Comparison of ENCODE assay signal across 13 mouse cellular contexts in genomic region chr6:91163195-91163911, GRCm38 (mm10). TPM values are rescaled to one million over a fixed set of nuclear protein-coding genes. Genes with fewer than 3 reads are reported as not detected.
A peak's percentile ranks its signal among the peaks of the same experiment; 100 is the strongest.
DNase-seq lines count a peak whose midpoint lies in the region; ATAC-seq and TF ChIP-seq lines count a peak whose summit lies in the region.
"Had no signal": no experiment of that assay in that cellular context is flagged by ENCODE, and none has a peak within 500 bp of the region (broad histone marks: within the 10 kb centered on the region; RNA-seq: fewer than 3 reads in every experiment).

No protein-coding gene starts in this region.

- no peak overlapping the region for H3K4me2 ChIP-seq in lung, embryonic 15.5 days
- no peak overlapping the region for H3K4me2 ChIP-seq in limb, embryonic 12.5 days
- H3K4me2 ChIP-seq: heart, embryonic 15.5 days had no signal

- H3K9ac ChIP-seq in lung, embryonic 15.5 days: no peak overlapping the region
- H3K9ac ChIP-seq in limb, embryonic 12.5 days (replicated peaks): no peak overlapping the region
- H3K9ac ChIP-seq: heart, embryonic 15.5 days had no signal

- no peaks in the 10 kb centered on the region for H3K36me3 ChIP-seq in lung, embryonic 15.5 days
- peaks cover 27% of the 10 kb centered on the region for H3K36me3 ChIP-seq in limb, embryonic 12.5 days
- H3K36me3 ChIP-seq: heart, embryonic 15.5 days had no signal

- no peaks in the 10 kb centered on the region for H3K27me3 ChIP-seq in cerebellum, adult 2 months (ENCODE audit: control insufficient read depth, insufficient read depth, low read length)
- H3K27me3 ChIP-seq in lung, embryonic 15.5 days: no peaks in the 10 kb centered on the region
- no peaks in the 10 kb centered on the region for H3K27me3 ChIP-seq in limb, embryonic 12.5 days
- H3K27me3 ChIP-seq: heart, embryonic 15.5 days had no signal

- TF ChIP-seq POLR2A in cerebellum, adult 2 months (IDR thresholded peaks at IDR 0.05; ENCODE audit: borderline replicate concordance, insufficient read depth, low read length): no peak

- peak; percentile 36; the same call in 1 of the 2 replicates for ATAC-seq in lung, embryonic 15.5 days (ENCODE audit: borderline replicate concordance, extremely low read depth, low FRiP score, low TSS enrichment)
- ATAC-seq in limb, embryonic 12.5 days (ENCODE audit: insufficient number of reproducible peaks, insufficient read depth, low FRiP score, low TSS enrichment, low read depth): 0 out of 2 replicates have a peak, but pooled peaks have one; percentile 2
- ATAC-seq: forebrain, embryonic 16.5 days had no signal

- no peak for TF ChIP-seq CTCF in cerebellum, adult 2 months (IDR thresholded peaks at IDR 0.05; ENCODE audit: borderline replicate concordance, insufficient read depth, low read depth, low read length)

- H3K27ac ChIP-seq in cerebellum, adult 2 months (ENCODE audit: insufficient read depth, low read length): no peak overlapping the region
- no peak overlapping the region for H3K27ac ChIP-seq in lung, embryonic 15.5 days
- H3K27ac ChIP-seq in limb, embryonic 12.5 days: no peak overlapping the region
- H3K27ac ChIP-seq: heart, embryonic 15.5 days had no signal

- H3K4me1 ChIP-seq in cerebellum, adult 2 months (ENCODE audit: control insufficient read depth, insufficient read depth, low read length): peaks cover 28% of the 10 kb centered on the region
- peaks cover 5% of the 10 kb centered on the region for H3K4me1 ChIP-seq in lung, embryonic 15.5 days
- H3K4me1 ChIP-seq in limb, embryonic 12.5 days (replicated peaks): peaks cover 28% of the 10 kb centered on the region

- H3K4me3 ChIP-seq in cerebellum, adult 2 months (replicated peaks; ENCODE audit: insufficient read depth, low read depth, low read length): no peak overlapping the region
- H3K4me3 ChIP-seq in lung, embryonic 15.5 days: no peak overlapping the region
- no peak overlapping the region for H3K4me3 ChIP-seq in limb, embryonic 12.5 days (replicated peaks)
- H3K4me3 ChIP-seq: heart, embryonic 15.5 days had no signal

- 90% methylated on average over 5 of the region's 5 CpGs for WGBS in cerebellum, adult 2 months
- 59% methylated on average over 5 of the region's 5 CpGs for WGBS in lung, embryonic 15.5 days
- WGBS in limb, embryonic 12.5 days: 78% methylated on average over 5 of the region's 5 CpGs

- no peaks in the 10 kb centered on the region for H3K9me3 ChIP-seq in lung, embryonic 15.5 days
- H3K9me3 ChIP-seq in limb, embryonic 12.5 days: no peaks in the 10 kb centered on the region
- H3K9me3 ChIP-seq: heart, embryonic 15.5 days had no signal

- DNase-seq in cerebellum, adult 11-12 months: peak; percentile 25
- no peak for DNase-seq in cerebellum, adult 2 months
- no peak for DNase-seq in lung, adult 18-20 months
- peak; percentile 27 to 36 for DNase-seq in spleen, postnatal 14 days (ENCODE audit: low spot score in 2 of 2)
- no peak for DNase-seq in left cerebral cortex, adult 18-20 months (ENCODE audit: low spot score in 2 of 2)
- no peak for DNase-seq in thymus, postnatal 10 days (ENCODE audit: low spot score in 2 of 2)
- DNase-seq: adrenal gland, postnatal 36 days; kidney, postnatal 25 days; lung, postnatal 10 days had no signal

RNA-seq across cellular contexts. Expression of gene Hdac11, which starts 6.9 kb away (rescaled TPM):
- 183 and 188 TPM in 2 replicates for polyA plus RNA-seq in cerebellum, adult 2 months (2012; rRNA removed)
- 7.5 and 8.2 TPM in 2 replicates for polyA plus RNA-seq in lung, embryonic 15.5 days (2015; fragmentation: Nextera tagmentation; extraction: Ambion mirVana)
- 16.4 and 16.9 TPM in 2 replicates for polyA plus RNA-seq in limb, embryonic 12.5 days (2016; fragmentation: Nextera tagmentation; extraction: Ambion mirVana)
- 100 to 1,000 TPM; 170 to 186 TPM for total RNA-seq in left cerebral cortex, adult 18-20 months (2021)

RNA-seq across cellular contexts. Expression of gene Nup210, which starts 46.7 kb away (rescaled TPM):
- polyA plus RNA-seq in cerebellum, adult 2 months (2012; rRNA removed): 16.8 and 23.1 TPM in 2 replicates
- 25.7 and 27.5 TPM in 2 replicates for polyA plus RNA-seq in lung, embryonic 15.5 days (2015; fragmentation: Nextera tagmentation; extraction: Ambion mirVana)
- 5.1 and 5.4 TPM in 2 replicates for polyA plus RNA-seq in limb, embryonic 12.5 days (2016; fragmentation: Nextera tagmentation; extraction: Ambion mirVana)
- total RNA-seq in left cerebral cortex, adult 18-20 months (2021): 10 to 100 TPM; 20.3 TPM

RNA-seq across cellular contexts. Expression of gene Fbln2, which starts 48.9 kb away (rescaled TPM):
- polyA plus RNA-seq in cerebellum, adult 2 months (2012; rRNA removed): 3.3 and 4.0 TPM in 2 replicates
- 53.0 and 65.0 TPM in 2 replicates for polyA plus RNA-seq in lung, embryonic 15.5 days (2015; fragmentation: Nextera tagmentation; extraction: Ambion mirVana)
- polyA plus RNA-seq in limb, embryonic 12.5 days (2016; fragmentation: Nextera tagmentation; extraction: Ambion mirVana): 126 and 129 TPM in 2 replicates
- 1 to 10 TPM; 6.5 to 7.3 TPM for total RNA-seq in left cerebral cortex, adult 18-20 months (2021)

Comparison
In these comparisons a context has a peak if more than half of its experiments do, and no peak if none do; other contexts are left out.
1. DNase-seq: peak in cerebellum, adult 11-12 months (single experiment) and spleen, postnatal 14 days (2 of 2); none in cerebellum, adult 2 months (0 of 2), lung, adult 18-20 months (0 of 2), left cerebral cortex, adult 18-20 months (0 of 2) and thymus, postnatal 10 days (0 of 2).
2. RNA of gene Hdac11, which starts 6.9 kb away (polyA plus RNA-seq): 183 to 188 TPM in cerebellum, adult 2 months; 16.4 to 16.9 TPM in limb, embryonic 12.5 days and 7.5 to 8.2 TPM in lung, embryonic 15.5 days; every median in the first group is over 10 times any median in the second.
3. RNA of gene Fbln2, which starts 48.9 kb away (polyA plus RNA-seq): 126 to 129 TPM in limb, embryonic 12.5 days and 53.0 to 65.0 TPM in lung, embryonic 15.5 days; 3.3 to 4.0 TPM in cerebellum, adult 2 months; every median in the first group is over 10 times any median in the second.